Mouse (Mus musculus) myocyte (in vitro differentiated cells): ENCODE data around the gene Igf1r.

Source experiments
- MAX ChIP-seq: IDR thresholded peaks from one replicate; pipeline ENCODE4 v1.6.1; 2011; ENCODE audit warnings: low read depth, mild to moderate bottlenecking, control low read depth
- MYOG ChIP-seq, 3 experiments: IDR thresholded peaks; one replicate each; pipeline ENCODE4 v1.6.1; 2011; ENCODE audit warnings: control low read depth in 2 of 3, low read depth in 2 of 3, mild to moderate bottlenecking in 2 of 3; ENCODE audit not compliant: insufficient read length in 2 of 3, control insufficient read depth in 1 of 3, insufficient read depth in 1 of 3
- POLR2A ChIP-seq: IDR thresholded peaks from one replicate; pipeline ENCODE4 v1.6.1; 2011; ENCODE audit warnings: low read depth, mild to moderate bottlenecking, control low read depth, moderate library complexity; ENCODE audit not compliant: insufficient read length

DNA sequence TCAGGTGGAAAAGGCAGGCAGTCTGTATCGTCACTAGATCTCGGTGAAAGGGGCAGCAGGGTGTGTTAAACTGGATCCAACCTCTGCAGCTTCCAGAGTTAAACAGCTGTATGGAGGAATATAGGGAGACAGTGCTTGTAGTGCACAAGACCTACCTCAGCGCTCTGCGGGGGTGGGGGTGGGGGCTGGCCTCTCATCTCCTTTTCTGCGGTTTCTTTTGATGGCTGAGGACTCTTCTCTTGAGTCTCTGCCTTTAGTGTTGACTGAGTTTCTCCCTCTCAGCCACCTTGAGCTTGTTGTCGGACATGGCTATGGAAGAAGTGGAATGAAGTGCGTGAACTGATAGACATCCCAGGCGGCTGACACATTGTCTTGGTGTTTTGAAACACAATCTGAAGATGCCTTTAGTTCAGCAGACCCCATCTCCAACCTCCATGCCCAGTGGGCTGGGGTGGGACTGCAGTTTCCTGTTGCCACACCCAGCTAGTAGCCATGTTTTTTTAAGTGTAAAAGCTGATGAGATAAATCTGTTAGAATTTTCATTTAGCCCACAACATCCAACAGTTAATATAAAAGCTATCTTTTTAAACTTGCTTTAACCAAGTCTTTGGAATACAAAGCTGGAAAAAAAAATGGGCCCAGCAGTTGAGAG is 253.3 kb downstream of the Igf1r start:
- TF ChIP-seq MAX, result no peak
- TF ChIP-seq POLR2A, result no peak
- TF ChIP-seq MYOG (IDR thresholded peaks at IDR 0.05; ENCODE audit: control insufficient read depth in 1 of 3, insufficient read depth in 1 of 3, insufficient read length in 2 of 3, low read depth in 2 of 3), result no peak
